Mouse (Mus musculus) liver, postnatal 0 days (tissue): Measurements from ENCODE around the gene Tmpo. TPM values are rescaled to one million over a fixed set of nuclear protein-coding genes. Genes with fewer than 3 reads are reported as not detected.

ENCODE experiments used
- ATAC-seq: fragments of 200-750 bp; cut with Nextera tagmentation; 2 replicates; pipeline ENCODE4 v1.8.0; 2017; ENCODE audit warnings: mild to moderate bottlenecking, moderate library complexity
- DNase-seq: peaks from one replicate; pipeline ENCODE4 v3.0.0-alpha.2; 2016
- H3K27ac ChIP-seq: fragments of 300-500 bp; sonication (generic); 2 replicates; pipeline ENCODE4 v1.5.1; 2014; ENCODE audit warnings: antibody characterized with exemption, moderate library complexity, mild to moderate bottlenecking, low read depth
- H3K27me3 ChIP-seq: fragments of 300-500 bp; sonication (generic); 2 replicates; pipeline ENCODE4 v1.6.1; 2014; ENCODE audit warnings: low read length, control low read depth, mixed read lengths; ENCODE audit not compliant: insufficient read depth
- H3K36me3 ChIP-seq: fragments of 300-500 bp; sonication (generic); replicated peaks from 2 replicates; pipeline ENCODE4 v1.6.1; 2014; ENCODE audit warnings: mild to moderate bottlenecking, control low read depth, low read length, moderate library complexity, mixed read lengths; ENCODE audit not compliant: insufficient read depth
- H3K4me1 ChIP-seq: fragments of 300-500 bp; sonication (generic); 2 replicates; pipeline ENCODE4 v1.6.1; 2014; ENCODE audit warnings: antibody characterized with exemption, mild to moderate bottlenecking, control low read depth; ENCODE audit not compliant: insufficient read depth
- H3K4me2 ChIP-seq: fragments of 300-500 bp; sonication (generic); 2 replicates; pipeline ENCODE4 v1.6.1; 2014; ENCODE audit warnings: low read depth, mild to moderate bottlenecking, low read length, moderate library complexity, mixed read lengths
- H3K4me3 ChIP-seq: fragments of 300-500 bp; sonication (generic); 2 replicates; pipeline ENCODE4 v1.5.1; 2014; ENCODE audit warnings: low read depth, low read length
- H3K9ac ChIP-seq: fragments of 300-500 bp; sonication (generic); replicated peaks from 2 replicates; pipeline ENCODE4 v1.6.1; 2014; ENCODE audit warnings: mild to moderate bottlenecking, moderate library complexity
- H3K9me3 ChIP-seq: fragments of 300-500 bp; sonication (generic); 2 replicates; pipeline ENCODE4 v1.6.1; 2016; ENCODE audit warnings: mild to moderate bottlenecking, control low read depth, low read length, mixed read lengths
- CTCF ChIP-seq: sonication (generic); IDR thresholded peaks from 2 replicates; pipeline ENCODE4 v1.5.1; 2016; ENCODE audit warnings: antibody characterized with exemption, low read depth
- EP300 ChIP-seq: IDR thresholded peaks from 2 replicates; pipeline ENCODE4 v1.6.1; 2016; ENCODE audit warnings: antibody characterized with exemption, low read depth, mild to moderate bottlenecking
- WGBS: fragments of 180-500 bp; shearing (Covaris S2); extraction: QIAGEN DNeasy Blood & Tissue Kit; methylation state at CpG from one replicate; pipeline ENCODE4 v1.1.7; 2014; ENCODE audit not compliant: insufficient replicate concordance; 5-methylcytosine and 5-hydroxymethylcytosine counted together
- polyA plus RNA-seq: library from polyadenylated mRNA; unstranded; fragments of >200 nt; fragmentation: Nextera tagmentation; extraction: Ambion mirVana; gene quantifications from 2 replicates; pipeline ENCODE4 v1.2.1, GENCODE M21; 2015

Gene Tmpo
- polyA plus RNA-seq, 1 experiment from 2014 or later, result 64.1 TPM

GRCm38 (mm10) chr10:91109841-91110240, 71.3 kb downstream of the Tmpo start:
- Histone ChIP-seq H3K27ac (no peak overlapping the region), H3K36me3 (peaks cover 8% of the 10 kb centered on the region), H3K27me3 (no peaks in the 10 kb centered on the region), H3K4me2 (no peak overlapping the region), H3K4me3 (no peak overlapping the region), H3K9me3 (no peaks in the 10 kb centered on the region), H3K4me1 (no peaks in the 10 kb centered on the region), H3K9ac (no peak overlapping the region)
- ATAC-seq, result no peak
- no peak for DNase-seq
- 71% methylated on average over 4 of the region's 4 CpGs for WGBS
- TF ChIP-seq EP300, result no peak
- no peak for TF ChIP-seq CTCF

- Histone ChIP-seq H3K27me3 (no peaks in the 10 kb centered on the region), H3K4me2 (no peak overlapping the region), H3K4me3 (no peak overlapping the region), H3K9me3 (no peaks in the 10 kb centered on the region), H3K36me3 (0 out of 2 replicates have a peak, but pooled peaks cover 4% of the 10 kb centered on the region), H3K4me1 (no peaks in the 10 kb centered on the region), H3K27ac (no peak overlapping the region), H3K9ac (no peak overlapping the region)
- ATAC-seq (no peak), DNase-seq (no peak)
- TF ChIP-seq EP300 (no peak), CTCF (no peak)
- 71% methylated on average over 3 of the region's 3 CpGs for WGBS
Observed at GRCm38 (mm10) chr10:91105981-91106380, 75.1 kb downstream of the Tmpo start.

GRCm38 (mm10) chr10:91102799-91103590, 78.1 kb downstream of the Tmpo start:
- no peaks in the 10 kb centered on the region for H3K9me3 ChIP-seq
- H3K27ac ChIP-seq, result no peak overlapping the region
- H3K9ac ChIP-seq, result no peak overlapping the region
- ATAC-seq, result no peak
- no peak for DNase-seq
- no peak overlapping the region for H3K4me2 ChIP-seq
- H3K27me3 ChIP-seq, result no peaks in the 10 kb centered on the region
- no peaks in the 10 kb centered on the region for H3K4me1 ChIP-seq
- no peak overlapping the region for H3K4me3 ChIP-seq
- no peak for TF ChIP-seq CTCF
- TF ChIP-seq EP300, result no peak
- 0 out of 2 replicates have a peak, but pooled peaks cover 4% of the 10 kb centered on the region for H3K36me3 ChIP-seq
- 88% methylated on average over 14 of the region's 14 CpGs for WGBS

- Histone ChIP-seq H3K9me3 (no peaks in the 10 kb centered on the region), H3K27ac (no peak overlapping the region), H3K27me3 (no peaks in the 10 kb centered on the region), H3K9ac (no peak overlapping the region), H3K36me3 (0 out of 2 replicates have a peak, but pooled peaks cover 4% of the 10 kb centered on the region), H3K4me2 (no peak overlapping the region), H3K4me3 (no peak overlapping the region), H3K4me1 (no peaks in the 10 kb centered on the region)
- no peak for DNase-seq
- TF ChIP-seq CTCF (no peak), EP300 (no peak)
- no peak for ATAC-seq
- WGBS, result 93% methylated on average over 25 of the region's 25 CpGs
Observed at GRCm38 (mm10) chr10:91101936-91102335, 79.2 kb downstream of the Tmpo start.

- 91% methylated on average over 1 of the region's 1 CpGs for WGBS
- H3K4me1 ChIP-seq, result no peaks in the 10 kb centered on the region
- ATAC-seq (no peak), DNase-seq (no peak)
- H3K36me3 ChIP-seq, result 0 out of 2 replicates have a peak, but pooled peaks cover 4% of the 10 kb centered on the region
- no peak overlapping the region for H3K27ac ChIP-seq
- no peaks in the 10 kb centered on the region for H3K9me3 ChIP-seq
- H3K27me3 ChIP-seq, result no peaks in the 10 kb centered on the region
- no peak overlapping the region for H3K9ac ChIP-seq
- no peak overlapping the region for H3K4me2 ChIP-seq
- TF ChIP-seq CTCF (no peak), EP300 (no peak)
- no peak overlapping the region for H3K4me3 ChIP-seq
Observed at GRCm38 (mm10) chr10:91100101-91100500, 81.0 kb downstream of the Tmpo start.

- H3K4me1 ChIP-seq, result no peaks in the 10 kb centered on the region
Observed at GRCm38 (mm10) chr10:91098056-91098455, 83.1 kb downstream of the Tmpo start.

More at GRCm38 (mm10) chr10:91098056-91098455, 83.1 kb downstream of the Tmpo start:
- DNase-seq, result no peak
- H3K27ac ChIP-seq, result no peak overlapping the region
- 86% methylated on average over 8 of the region's 8 CpGs for WGBS
- H3K4me3 ChIP-seq, result no peak overlapping the region
- no peaks in the 10 kb centered on the region for H3K27me3 ChIP-seq
- no peak for TF ChIP-seq EP300
- no peak for TF ChIP-seq CTCF
- 0 out of 2 replicates have a peak, but pooled peaks cover 4% of the 10 kb centered on the region for H3K36me3 ChIP-seq
- H3K4me2 ChIP-seq, result no peak overlapping the region
- no peaks in the 10 kb centered on the region for H3K9me3 ChIP-seq
- ATAC-seq, result no peak
- no peak overlapping the region for H3K9ac ChIP-seq

Other genes with a start within 250 kb of the Tmpo start
- 5.9 and 6.8 TPM in 2 replicates for gene Apaf1, start 98.5 kb downstream of the Tmpo start, polyA plus RNA-seq
- gene Ikbip, start 98.4 kb downstream of the Tmpo start, polyA plus RNA-seq, result 5.6 and 5.7 TPM in 2 replicates
- gene Slc25a3, start 57.3 kb downstream of the Tmpo start, polyA plus RNA-seq, result 341 and 344 TPM in 2 replicates